Mouse (Mus musculus): Measurements from ENCODE around the gene Dlgap4. TPM values are rescaled to one million over a fixed set of nuclear protein-coding genes. Genes with fewer than 3 reads are reported as not detected.

The Dlgap4 gene
- polyA plus RNA-seq, 1 experiment, result 63.5 TPM

DNA sequence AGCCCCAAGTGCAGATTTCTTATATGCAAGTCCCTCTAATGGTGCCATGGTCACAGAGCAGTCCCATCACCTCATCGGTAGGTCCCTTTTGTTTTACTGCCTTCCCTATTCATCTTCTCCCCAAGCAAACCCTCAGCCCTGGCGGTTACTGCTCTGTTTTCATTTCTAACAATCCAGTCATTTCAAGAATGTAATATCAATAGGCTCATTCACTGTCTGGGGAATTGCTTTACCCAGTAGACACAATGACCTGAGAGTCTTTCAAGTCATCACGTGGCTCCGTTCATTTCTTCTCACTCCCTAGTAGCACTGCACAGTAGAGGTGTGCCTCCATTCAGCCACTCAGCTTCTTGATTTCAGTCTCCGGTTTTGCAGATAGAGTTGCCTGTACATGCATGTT lies 130.9 kb downstream of the Dlgap4 start:
- 89% methylated on average over 5 of the region's 5 CpGs for WGBS
- Histone ChIP-seq H3K27ac (ENCODE audit: control insufficient read depth, insufficient read depth, low read depth, low read length, poor library complexity) (no peak overlapping the region), H3K4me1 (ENCODE audit: control insufficient read depth, insufficient read depth, low read length) (no peaks in the 10 kb centered on the region; the same call in 1 of the 2 replicates), H3K4me3 (replicated peaks; ENCODE audit: control insufficient read depth, low read depth, low read length) (no peak overlapping the region)
- TF ChIP-seq CTCF (IDR thresholded peaks at IDR 0.05; ENCODE audit: control insufficient read depth, insufficient read depth, low read length), result no peak
- TF ChIP-seq POLR2A (IDR thresholded peaks at IDR 0.05; ENCODE audit: borderline replicate concordance, control insufficient read depth, low read depth, low read length), result no peak

- WGBS, result 81% methylated on average over 3 of the region's 3 CpGs
- no peak overlapping the region for H3K27ac ChIP-seq (ENCODE audit: control insufficient read depth, insufficient read depth, low read depth, low read length, poor library complexity)
- H3K4me3 ChIP-seq (replicated peaks; ENCODE audit: control insufficient read depth, low read depth, low read length), result no peak overlapping the region
- no peak for TF ChIP-seq CTCF (IDR thresholded peaks at IDR 0.05; ENCODE audit: control insufficient read depth, insufficient read depth, low read length)
- TF ChIP-seq POLR2A (IDR thresholded peaks at IDR 0.05; ENCODE audit: borderline replicate concordance, control insufficient read depth, low read depth, low read length), result no peak
- H3K4me1 ChIP-seq (ENCODE audit: control insufficient read depth, insufficient read depth, low read length), result peaks cover 2% of the 10 kb centered on the region; the same call in 1 of the 2 replicates
Measured at GRCm38 (mm10) chr2:156747315-156747714, 133.8 kb downstream of the Dlgap4 start.

DNA sequence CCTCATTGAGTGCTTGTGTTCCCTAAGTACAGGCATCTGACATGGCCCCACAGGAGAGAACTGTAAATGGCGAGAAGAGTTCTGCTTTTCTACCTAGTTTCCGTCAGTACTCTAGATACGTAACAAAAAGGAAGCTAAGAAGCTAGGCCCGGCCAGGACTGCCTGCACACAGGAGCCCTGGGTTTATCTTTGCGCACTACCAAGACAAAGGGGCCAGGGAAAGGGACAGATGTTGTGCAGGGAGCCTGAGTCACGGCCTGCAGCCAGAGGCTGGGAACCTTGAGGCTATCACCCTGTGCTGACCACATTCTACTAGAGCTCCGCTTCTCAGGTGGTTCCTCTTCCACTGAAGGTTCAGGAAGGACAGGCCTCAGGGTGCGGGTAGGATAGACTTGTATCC lies 136.2 kb downstream of the Dlgap4 start:
- 0 out of 2 replicates have a peak overlapping the region, but pooled peaks have one; percentile 2 for H3K27ac ChIP-seq (ENCODE audit: control insufficient read depth, insufficient read depth, low read depth, low read length, poor library complexity)
- H3K4me3 ChIP-seq (replicated peaks; ENCODE audit: control insufficient read depth, low read depth, low read length), result no peak overlapping the region
- H3K4me1 ChIP-seq (ENCODE audit: control insufficient read depth, insufficient read depth, low read length), result peaks cover 2% of the 10 kb centered on the region; the same call in 1 of the 2 replicates
- WGBS, result 50% methylated on average over 8 of the region's 8 CpGs
- TF ChIP-seq CTCF (IDR thresholded peaks at IDR 0.05; ENCODE audit: control insufficient read depth, insufficient read depth, low read length), result no peak
- TF ChIP-seq POLR2A (IDR thresholded peaks at IDR 0.05; ENCODE audit: borderline replicate concordance, control insufficient read depth, low read depth, low read length), result no peak

DNA sequence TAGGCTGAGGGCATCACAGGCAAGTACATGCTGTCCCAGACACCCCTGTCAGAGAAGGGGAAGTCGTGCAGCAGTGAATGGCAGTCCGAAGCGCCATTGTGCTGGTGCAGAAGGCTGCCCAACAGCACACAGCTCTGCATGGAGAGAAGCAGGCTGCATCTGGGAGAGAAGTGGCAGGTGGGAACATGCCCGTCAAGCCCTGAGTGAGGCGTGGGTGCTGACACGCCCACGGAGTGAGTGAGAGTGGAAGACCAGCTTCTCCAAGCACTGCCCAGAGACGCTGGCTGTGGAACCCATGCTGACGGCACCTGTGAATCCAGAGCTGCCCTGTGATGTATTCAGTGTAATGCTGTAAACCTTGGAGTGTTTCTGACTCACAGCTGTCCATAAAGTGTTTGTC lies 143.4 kb downstream of the Dlgap4 start:
- Histone ChIP-seq H3K4me3 (replicated peaks; ENCODE audit: control insufficient read depth, low read depth, low read length) (no peak overlapping the region), H3K27ac (ENCODE audit: control insufficient read depth, insufficient read depth, low read depth, low read length, poor library complexity) (no peak overlapping the region), H3K4me1 (ENCODE audit: control insufficient read depth, insufficient read depth, low read length) (peaks cover 2% of the 10 kb centered on the region; the same call in 1 of the 2 replicates)
- no peak for TF ChIP-seq POLR2A (IDR thresholded peaks at IDR 0.05; ENCODE audit: borderline replicate concordance, control insufficient read depth, low read depth, low read length)
- no peak for TF ChIP-seq CTCF (IDR thresholded peaks at IDR 0.05; ENCODE audit: control insufficient read depth, insufficient read depth, low read length)
- WGBS, result 85% methylated on average over 9 of the region's 9 CpGs

DNA sequence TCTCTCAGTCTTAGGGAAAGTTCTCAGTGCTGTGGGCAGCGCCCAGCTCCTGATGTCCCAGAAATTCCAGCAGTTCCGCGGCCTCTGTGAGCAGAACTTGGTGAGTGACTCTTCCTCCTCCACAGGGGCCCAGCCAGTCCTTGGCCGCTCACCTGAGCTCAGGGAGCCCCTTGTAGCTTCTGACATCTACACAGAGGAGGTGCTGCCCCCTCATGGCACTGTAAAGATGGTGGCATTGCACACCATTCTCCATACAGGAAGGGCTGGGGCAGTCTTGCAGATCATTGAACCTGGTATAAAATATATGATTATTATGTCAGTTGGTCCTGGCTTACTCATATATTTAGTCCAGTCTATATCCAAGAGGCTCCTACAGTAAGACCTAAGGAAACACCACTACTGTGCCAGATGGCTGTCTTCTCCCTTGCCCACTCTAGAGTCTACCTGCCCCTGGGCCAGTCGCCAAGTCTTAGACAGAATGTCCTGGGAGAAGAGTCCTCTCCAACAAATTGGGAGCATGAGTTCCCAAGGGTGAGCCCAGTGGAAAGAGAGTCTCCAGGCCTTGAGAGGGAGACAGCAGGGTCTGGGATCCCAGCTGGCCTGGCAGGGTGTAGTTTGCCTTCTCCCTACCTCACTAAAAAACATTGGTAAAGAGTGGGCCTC lies 147.5 kb downstream of the Dlgap4 start:
- Histone ChIP-seq H3K4me1 (ENCODE audit: control insufficient read depth, insufficient read depth, low read length) (no peaks in the 10 kb centered on the region), H3K4me3 (replicated peaks; ENCODE audit: control insufficient read depth, low read depth, low read length) (no peak overlapping the region), H3K27ac (ENCODE audit: control insufficient read depth, insufficient read depth, low read depth, low read length, poor library complexity) (no peak overlapping the region)
- TF ChIP-seq CTCF (IDR thresholded peaks at IDR 0.05; ENCODE audit: control insufficient read depth, insufficient read depth, low read length) (peak; percentile 31; the same call in 1 of the 2 replicates), POLR2A (IDR thresholded peaks at IDR 0.05; ENCODE audit: borderline replicate concordance, control insufficient read depth, low read depth, low read length) (no peak)
- 76% methylated on average over 5 of the region's 5 CpGs for WGBS

DNA sequence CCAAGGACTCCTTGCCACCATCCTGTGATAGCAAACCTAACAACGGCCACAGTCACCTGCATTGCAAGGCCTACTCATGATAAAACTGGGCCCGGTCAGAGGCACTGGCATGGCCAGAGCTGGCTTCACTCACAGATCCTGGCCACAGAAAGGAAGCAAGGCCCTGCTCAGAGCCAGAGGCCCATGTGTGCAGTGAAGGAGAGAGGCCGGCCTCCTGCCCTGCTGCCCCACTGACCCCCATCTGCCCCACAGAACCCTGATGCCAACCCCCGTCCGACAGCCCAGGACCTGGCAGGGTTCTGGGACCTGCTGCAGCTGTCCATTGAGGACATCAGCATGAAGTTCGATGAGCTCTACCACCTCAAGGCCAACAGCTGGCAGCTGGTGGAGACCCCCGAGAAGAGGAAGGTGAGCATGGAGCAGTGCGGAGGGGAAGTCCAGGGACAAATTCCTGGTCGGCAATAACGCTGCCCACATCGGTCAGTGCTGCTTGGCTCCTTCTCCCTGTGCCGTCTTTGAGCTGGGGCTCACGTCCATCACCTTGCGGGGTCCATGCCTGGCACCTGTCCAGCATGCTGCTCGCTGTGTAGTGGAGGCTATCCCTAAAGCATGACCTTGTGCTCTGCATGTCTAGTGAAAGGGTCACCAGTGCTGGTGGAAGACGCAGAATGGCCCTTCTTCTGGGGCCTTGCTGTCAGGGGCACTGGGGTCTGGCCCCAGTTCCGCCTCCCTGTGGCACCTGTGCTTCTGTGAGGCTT lies 148.2 kb downstream of the Dlgap4 start:
- no peak overlapping the region for H3K4me3 ChIP-seq (replicated peaks; ENCODE audit: control insufficient read depth, low read depth, low read length)
- H3K27ac ChIP-seq (ENCODE audit: control insufficient read depth, insufficient read depth, low read depth, low read length, poor library complexity), result no peak overlapping the region
- WGBS, result 87% methylated on average over 17 of the region's 17 CpGs
- no peak for TF ChIP-seq POLR2A (IDR thresholded peaks at IDR 0.05; ENCODE audit: borderline replicate concordance, control insufficient read depth, low read depth, low read length)
- TF ChIP-seq CTCF (IDR thresholded peaks at IDR 0.05; ENCODE audit: control insufficient read depth, insufficient read depth, low read length), result no peak
- no peaks in the 10 kb centered on the region for H3K4me1 ChIP-seq (ENCODE audit: control insufficient read depth, insufficient read depth, low read length)

DNA sequence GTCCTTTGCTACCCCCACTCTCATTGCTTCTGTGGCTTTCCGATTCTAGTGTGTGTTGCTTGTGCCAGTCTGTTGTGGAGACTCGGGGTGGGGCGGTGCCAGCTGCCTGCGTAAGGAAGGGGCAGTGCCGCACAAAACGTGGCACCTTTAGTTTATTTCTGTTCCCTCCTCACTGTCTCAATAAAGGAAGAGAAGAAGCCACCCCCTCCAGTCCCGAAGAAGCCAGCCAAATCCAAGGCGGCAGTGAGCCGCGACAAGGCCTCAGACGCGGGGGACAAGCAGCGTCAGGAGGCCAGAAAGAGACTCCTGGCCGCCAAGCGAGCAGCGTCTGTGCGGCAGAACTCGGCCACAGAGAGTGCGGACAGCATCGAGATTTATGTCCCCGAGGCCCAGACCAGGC lies 149.0 kb downstream of the Dlgap4 start:
- no peaks in the 10 kb centered on the region for H3K4me1 ChIP-seq (ENCODE audit: control insufficient read depth, insufficient read depth, low read length)
- 85% methylated on average over 21 of the region's 21 CpGs for WGBS

GRCm38 (mm10) chr2:156763101-156763500 lies 149.6 kb downstream of the Dlgap4 start:
- Histone ChIP-seq H3K27ac (ENCODE audit: control insufficient read depth, insufficient read depth, low read depth, low read length, poor library complexity) (no peak overlapping the region), H3K4me1 (ENCODE audit: control insufficient read depth, insufficient read depth, low read length) (no peaks in the 10 kb centered on the region), H3K4me3 (replicated peaks; ENCODE audit: control insufficient read depth, low read depth, low read length) (no peak overlapping the region)
- TF ChIP-seq POLR2A (IDR thresholded peaks at IDR 0.05; ENCODE audit: borderline replicate concordance, control insufficient read depth, low read depth, low read length) (no peak), CTCF (IDR thresholded peaks at IDR 0.05; ENCODE audit: control insufficient read depth, insufficient read depth, low read length) (no peak)
- 59% methylated on average over 11 of the region's 11 CpGs for WGBS

More for the DNA sequence above, 149.0 kb downstream of the Dlgap4 start:
- no peak overlapping the region for H3K4me3 ChIP-seq (replicated peaks; ENCODE audit: control insufficient read depth, low read depth, low read length)
- TF ChIP-seq CTCF (IDR thresholded peaks at IDR 0.05; ENCODE audit: control insufficient read depth, insufficient read depth, low read length), result no peak
- TF ChIP-seq POLR2A (IDR thresholded peaks at IDR 0.05; ENCODE audit: borderline replicate concordance, control insufficient read depth, low read depth, low read length), result no peak
- no peak overlapping the region; the same call in 1 of the 2 replicates for H3K27ac ChIP-seq (ENCODE audit: control insufficient read depth, insufficient read depth, low read depth, low read length, poor library complexity)

Data from bone marrow, adult 2 months (tissue).